Mouse (Mus musculus): ENCODE results near the gene Ctsz. TPM values are rescaled to one million over a fixed set of nuclear protein-coding genes. Genes with fewer than 3 reads are reported as not detected.

Gene Ctsz
- 381 and 448 TPM in 2 replicates for polyA plus RNA-seq (2015; fragmentation: Nextera tagmentation; extraction: Ambion mirVana)

- H3K9ac ChIP-seq (ENCODE audit: low read depth, low read length), result peak within 1 kb of the TSS; percentile 79
- peak within 1 kb of the TSS; percentile 72 for H3K4me3 ChIP-seq (ENCODE audit: low read length)
- peaks cover 28% of the 10 kb centered on the region for H3K4me1 ChIP-seq (ENCODE audit: control insufficient read depth, insufficient read depth, low read length)
- under 1% methylated on average over 38 of the region's 38 CpGs for WGBS
- H3K36me3 ChIP-seq (ENCODE audit: control insufficient read depth, insufficient read depth, low read length), result 0 out of 2 replicates have a peak, but pooled peaks cover 6% of the 10 kb centered on the region
- no peaks in the 10 kb centered on the region for H3K9me3 ChIP-seq (ENCODE audit: control insufficient read depth, low read length)
- peak; percentile 73 for ATAC-seq
- peak within 1 kb of the TSS; percentile 69 for H3K27ac ChIP-seq (ENCODE audit: low read length)
- H3K4me2 ChIP-seq (ENCODE audit: low read depth, low read length), result peak within 1 kb of the TSS; percentile 87
- no peaks in the 10 kb centered on the region for H3K27me3 ChIP-seq (replicated peaks; ENCODE audit: control insufficient read depth, insufficient read depth, low read length)
Measured at GRCm38 (mm10) chr2:174438737-174439449, at the start of gene Ctsz. Gene Ctsz (minus strand): TSS chr2:174439039.

GRCm38 (mm10) chr2:174487005-174487404, 48.2 kb upstream of the Ctsz start:
- H3K36me3 ChIP-seq (ENCODE audit: control insufficient read depth, insufficient read depth, low read length), result no peaks in the 10 kb centered on the region
- H3K4me3 ChIP-seq (ENCODE audit: low read length), result no peak overlapping the region
- H3K4me2 ChIP-seq (ENCODE audit: low read depth, low read length), result no peak overlapping the region
- WGBS, result 61% methylated on average over 5 of the region's 5 CpGs
- H3K27ac ChIP-seq (ENCODE audit: low read length), result no peak overlapping the region
- H3K27me3 ChIP-seq (replicated peaks; ENCODE audit: control insufficient read depth, insufficient read depth, low read length), result no peaks in the 10 kb centered on the region
- no peaks in the 10 kb centered on the region for H3K4me1 ChIP-seq (ENCODE audit: control insufficient read depth, insufficient read depth, low read length)
- no peak overlapping the region for H3K9ac ChIP-seq (ENCODE audit: low read depth, low read length)
- no peak for ATAC-seq
- no peaks in the 10 kb centered on the region for H3K9me3 ChIP-seq (ENCODE audit: control insufficient read depth, low read length)

GRCm38 (mm10) chr2:174478746-174479145, 39.9 kb upstream of the Ctsz start:
- no peak for ATAC-seq
- no peaks in the 10 kb centered on the region for H3K9me3 ChIP-seq (ENCODE audit: control insufficient read depth, low read length)
- no peaks in the 10 kb centered on the region for H3K36me3 ChIP-seq (ENCODE audit: control insufficient read depth, insufficient read depth, low read length)
- H3K4me1 ChIP-seq (ENCODE audit: control insufficient read depth, insufficient read depth, low read length), result peaks cover 4% of the 10 kb centered on the region
- 71% methylated on average over 5 of the region's 5 CpGs for WGBS
- H3K9ac ChIP-seq (ENCODE audit: low read depth, low read length), result no peak overlapping the region
- H3K4me3 ChIP-seq (ENCODE audit: low read length), result no peak overlapping the region
- H3K27ac ChIP-seq (ENCODE audit: low read length), result no peak overlapping the region
- no peak overlapping the region for H3K4me2 ChIP-seq (ENCODE audit: low read depth, low read length)
- no peaks in the 10 kb centered on the region for H3K27me3 ChIP-seq (replicated peaks; ENCODE audit: control insufficient read depth, insufficient read depth, low read length)

- Histone ChIP-seq H3K4me2 (ENCODE audit: low read depth, low read length) (no peak overlapping the region), H3K27ac (ENCODE audit: low read length) (peak overlapping the region; percentile 83), H3K9ac (ENCODE audit: low read depth, low read length) (peak overlapping the region; percentile 33; the same call in 1 of the 2 replicates), H3K4me1 (ENCODE audit: control insufficient read depth, insufficient read depth, low read length) (peaks cover 8% of the 10 kb centered on the region), H3K27me3 (replicated peaks; ENCODE audit: control insufficient read depth, insufficient read depth, low read length) (no peaks in the 10 kb centered on the region), H3K4me3 (ENCODE audit: low read length) (no peak overlapping the region), H3K9me3 (ENCODE audit: control insufficient read depth, low read length) (no peaks in the 10 kb centered on the region), H3K36me3 (ENCODE audit: control insufficient read depth, insufficient read depth, low read length) (no peaks in the 10 kb centered on the region)
- peak; percentile 73 for ATAC-seq
- 45% methylated on average over 3 of the region's 3 CpGs for WGBS
Measured at GRCm38 (mm10) chr2:174477543-174478319, 38.9 kb upstream of the Ctsz start.

- H3K4me2 ChIP-seq (ENCODE audit: low read depth, low read length), result peak overlapping the region; percentile 78
- H3K9me3 ChIP-seq (ENCODE audit: control insufficient read depth, low read length), result no peaks in the 10 kb centered on the region
- H3K4me1 ChIP-seq (ENCODE audit: control insufficient read depth, insufficient read depth, low read length), result peaks cover 27% of the 10 kb centered on the region
- no peaks in the 10 kb centered on the region for H3K36me3 ChIP-seq (ENCODE audit: control insufficient read depth, insufficient read depth, low read length)
- H3K4me3 ChIP-seq (ENCODE audit: low read length), result peak overlapping the region; percentile 86
- WGBS, result 81% methylated on average over 5 of the region's 5 CpGs
- peak overlapping the region; percentile 67 for H3K27ac ChIP-seq (ENCODE audit: low read length)
- peak overlapping the region; percentile 65 for H3K9ac ChIP-seq (ENCODE audit: low read depth, low read length)
- H3K27me3 ChIP-seq (replicated peaks; ENCODE audit: control insufficient read depth, insufficient read depth, low read length), result no peaks in the 10 kb centered on the region
- ATAC-seq, result no peak
Measured at GRCm38 (mm10) chr2:174473550-174473927, 34.7 kb upstream of the Ctsz start.

GRCm38 (mm10) chr2:174472818-174473549, 34.1 kb upstream of the Ctsz start, which contains the start of gene Prelid3b:
Gene Prelid3b (minus strand): TSS chr2:174473081.
- 0 out of 2 replicates have a peak, but pooled peaks cover 4% of the 10 kb centered on the region for H3K36me3 ChIP-seq (ENCODE audit: control insufficient read depth, insufficient read depth, low read length)

GRCm38 (mm10) chr2:174472407-174472806, 33.6 kb upstream of the Ctsz start:
- Histone ChIP-seq H3K27ac (ENCODE audit: low read length) (peak overlapping the region; percentile 82), H3K9ac (ENCODE audit: low read depth, low read length) (peak overlapping the region; percentile 92), H3K4me3 (ENCODE audit: low read length) (peak overlapping the region; percentile 86), H3K36me3 (ENCODE audit: control insufficient read depth, insufficient read depth, low read length) (0 out of 2 replicates have a peak, but pooled peaks cover 4% of the 10 kb centered on the region), H3K4me1 (ENCODE audit: control insufficient read depth, insufficient read depth, low read length) (peaks cover 27% of the 10 kb centered on the region), H3K27me3 (replicated peaks; ENCODE audit: control insufficient read depth, insufficient read depth, low read length) (no peaks in the 10 kb centered on the region), H3K9me3 (ENCODE audit: control insufficient read depth, low read length) (no peaks in the 10 kb centered on the region), H3K4me2 (ENCODE audit: low read depth, low read length) (peak overlapping the region; percentile 76)
- peak; percentile 41 for ATAC-seq
- 6% methylated on average over 30 of the region's 30 CpGs for WGBS

More at GRCm38 (mm10) chr2:174472818-174473549, 34.1 kb upstream of the Ctsz start, which contains the start of gene Prelid3b:
- Histone ChIP-seq H3K4me1 (ENCODE audit: control insufficient read depth, insufficient read depth, low read length) (peaks cover 27% of the 10 kb centered on the region), H3K27ac (ENCODE audit: low read length) (peak within 1 kb of the TSS; percentile 82), H3K9ac (ENCODE audit: low read depth, low read length) (peak within 1 kb of the TSS; percentile 92), H3K4me3 (ENCODE audit: low read length) (peak within 1 kb of the TSS; percentile 86), H3K9me3 (ENCODE audit: control insufficient read depth, low read length) (no peaks in the 10 kb centered on the region), H3K4me2 (ENCODE audit: low read depth, low read length) (peak within 1 kb of the TSS; percentile 78), H3K27me3 (replicated peaks; ENCODE audit: control insufficient read depth, insufficient read depth, low read length) (no peaks in the 10 kb centered on the region)
- WGBS, result under 1% methylated on average over 53 of the region's 53 CpGs
- ATAC-seq, result peak; percentile 96

GRCm38 (mm10) chr2:174470786-174471405, 32.1 kb upstream of the Ctsz start:
- no peak overlapping the region for H3K4me3 ChIP-seq (ENCODE audit: low read length)
- no peak for ATAC-seq
- no peak overlapping the region for H3K9ac ChIP-seq (ENCODE audit: low read depth, low read length)
- 0 out of 2 replicates have a peak, but pooled peaks cover 4% of the 10 kb centered on the region for H3K36me3 ChIP-seq (ENCODE audit: control insufficient read depth, insufficient read depth, low read length)
- H3K9me3 ChIP-seq (ENCODE audit: control insufficient read depth, low read length), result no peaks in the 10 kb centered on the region
- peak overlapping the region; percentile 76; the same call in 1 of the 2 replicates for H3K4me2 ChIP-seq (ENCODE audit: low read depth, low read length)
- 88% methylated on average over 7 of the region's 7 CpGs for WGBS
- peaks cover 23% of the 10 kb centered on the region for H3K4me1 ChIP-seq (ENCODE audit: control insufficient read depth, insufficient read depth, low read length)
- no peak overlapping the region for H3K27ac ChIP-seq (ENCODE audit: low read length)
- H3K27me3 ChIP-seq (replicated peaks; ENCODE audit: control insufficient read depth, insufficient read depth, low read length), result no peaks in the 10 kb centered on the region

Measured in intestine, embryonic 16.5 days (tissue).